Mouse (Mus musculus) spleen, adult 2 months (tissue): Measurements from ENCODE around the gene Wdr19.

Source experiments
- CTCF ChIP-seq: fragments of 200-500 bp; IDR thresholded peaks from 2 replicates; pipeline ENCODE4 v1.5.1; 2011; ENCODE audit warnings: mild to moderate bottlenecking, inconsistent platforms; ENCODE audit not compliant: insufficient read depth, insufficient read length, insufficient replicate concordance; ENCODE audit errors: extremely low read depth
- POLR2A ChIP-seq: fragments of 200-500 bp; IDR thresholded peaks from 2 replicates; pipeline ENCODE4 v1.6.1; 2011; ENCODE audit warnings: low read depth, low read length, inconsistent platforms

- no peak for TF ChIP-seq POLR2A
- TF ChIP-seq CTCF: no peak
These were observed 49.0 kb upstream of the Wdr19 start for GRCm38 (mm10) chr5:65150376-65150955.
